Mouse (Mus musculus): ENCODE data around the gene Spdye4c. TPM values are rescaled to one million over a fixed set of nuclear protein-coding genes. Genes with fewer than 3 reads are reported as not detected.

The Spdye4c gene
- not detected for total RNA-seq (2023)

DNA sequence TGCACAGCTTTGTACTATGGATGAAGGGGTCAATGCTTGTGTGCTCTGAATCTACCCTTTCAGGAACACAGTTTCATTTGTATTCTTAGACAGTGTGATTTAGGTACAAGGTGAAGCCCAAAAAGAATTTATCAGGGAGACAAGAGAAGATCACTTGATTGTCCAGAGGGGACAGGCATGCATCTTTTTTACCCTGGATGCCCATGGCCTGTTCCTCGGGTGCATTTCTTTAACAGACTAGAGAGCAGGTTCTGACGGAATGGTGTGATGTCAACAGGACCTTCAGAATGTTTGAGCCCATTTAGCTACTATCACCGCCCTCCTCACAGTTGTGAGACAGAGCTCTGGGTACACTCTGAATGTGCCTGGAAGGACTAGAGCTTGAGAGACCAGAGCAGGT, at the start of gene Spdye4c:
Spdye4c (plus strand) TSS at position 301 of the 400 bp plus-strand sequence.

Other genes starting within 250 kb of the Spdye4c start
- 128 TPM for gene Anapc1, start 96.2 kb downstream of the Spdye4c start, total RNA-seq (2023)
- gene Mertk, start 107.7 kb downstream of the Spdye4c start, total RNA-seq (2023), result 1.8 TPM
- gene Tmem87b, start 226.9 kb downstream of the Spdye4c start, total RNA-seq (2023), result 53.5 TPM